Mouse (Mus musculus) neural tube, embryonic 15.5 days (tissue): ENCODE measurements around the gene Stk16. TPM values are rescaled to one million over a fixed set of nuclear protein-coding genes. Genes with fewer than 3 reads are reported as not detected.

Source experiments
- ATAC-seq: fragments of 200-750 bp; cut with Nextera tagmentation; 2 replicates; pipeline ENCODE4 v1.8.0; 2017; ENCODE audit warnings: mild to moderate bottlenecking, moderate TSS enrichment, moderate library complexity; ENCODE audit not compliant: low FRiP score
- H3K27ac ChIP-seq: fragments of 300-500 bp; sonication (generic); replicated peaks from 2 replicates; pipeline ENCODE4 v1.5.1; 2015; ENCODE audit warnings: mild to moderate bottlenecking, inconsistent platforms
- H3K27me3 ChIP-seq: fragments of 300-500 bp; sonication (generic); replicated peaks from 2 replicates; pipeline ENCODE4 v1.6.1; 2015; ENCODE audit warnings: inconsistent platforms
- H3K36me3 ChIP-seq: fragments of 300-500 bp; sonication (generic); 2 replicates; pipeline ENCODE4 v1.6.1; 2015; ENCODE audit warnings: inconsistent platforms
- H3K4me1 ChIP-seq: fragments of 300-500 bp; sonication (generic); 2 replicates; pipeline ENCODE4 v1.6.1; 2015; ENCODE audit warnings: inconsistent platforms
- H3K4me2 ChIP-seq: fragments of 300-500 bp; sonication (generic); 2 replicates; pipeline ENCODE4 v1.6.1; 2015; ENCODE audit warnings: inconsistent platforms, mild to moderate bottlenecking, moderate library complexity
- H3K4me3 ChIP-seq: fragments of 300-500 bp; sonication (generic); replicated peaks from 2 replicates; pipeline ENCODE4 v1.5.1; 2015; ENCODE audit warnings: mild to moderate bottlenecking, inconsistent platforms
- H3K9ac ChIP-seq: fragments of 300-500 bp; sonication (generic); replicated peaks from 2 replicates; pipeline ENCODE4 v1.6.1; 2015; ENCODE audit warnings: mild to moderate bottlenecking, inconsistent platforms
- H3K9me3 ChIP-seq: fragments of 300-500 bp; sonication (generic); replicated peaks from 2 replicates; pipeline ENCODE4 v1.6.1; 2016; ENCODE audit warnings: inconsistent platforms
- WGBS: fragments of 180-500 bp; shearing (Covaris S2); methylation state at CpG from one replicate; pipeline ENCODE4 v1.1.7; 2015; ENCODE audit warnings: mixed read lengths; 5-methylcytosine and 5-hydroxymethylcytosine counted together
- microRNA-seq: library from miRNA; unstranded; fragments of <30 nt; microRNA quantifications from one replicate; pipeline ENCODE4, GENCODE M21; 2017
- polyA plus RNA-seq: library from polyadenylated mRNA; unstranded; fragments of >200 nt; fragmentation: Nextera tagmentation; extraction: Ambion mirVana; gene quantifications from 2 replicates; pipeline ENCODE4 v1.2.1, GENCODE M21; 2015

Gene Stk16
- polyA plus RNA-seq, 1 experiment from 2014 or later, result 158 TPM

- no peak for ATAC-seq
- Histone ChIP-seq H3K9ac (no peak overlapping the region), H3K36me3 (peaks cover 5% of the 10 kb centered on the region; the same call in 1 of the 2 replicates)
These were observed 50.6 kb downstream of the Stk16 start for GRCm38 (mm10) chr1:75261278-75261677.

GRCm38 (mm10) chr1:75262969-75263951 lies 52.6 kb downstream of the Stk16 start:
- ATAC-seq, result peak; percentile 71
- Histone ChIP-seq H3K4me3 (peak overlapping the region; percentile 58), H3K4me1 (peaks cover 11% of the 10 kb centered on the region), H3K9ac (peak overlapping the region; percentile 61), H3K36me3 (no peaks in the 10 kb centered on the region), H3K27me3 (peaks cover 57% of the 10 kb centered on the region), H3K9me3 (no peaks in the 10 kb centered on the region), H3K27ac (0 out of 2 replicates have a peak overlapping the region, but pooled peaks have one; percentile 34), H3K4me2 (peak overlapping the region; percentile 61)
- WGBS, result under 1% methylated on average over 40 of the region's 40 CpGs

More at GRCm38 (mm10) chr1:75261278-75261677, 50.6 kb downstream of the Stk16 start:
- no peaks in the 10 kb centered on the region for H3K9me3 ChIP-seq
- H3K4me2 ChIP-seq, result no peak overlapping the region
- no peak overlapping the region for H3K27ac ChIP-seq
- peaks cover 57% of the 10 kb centered on the region for H3K27me3 ChIP-seq
- no peak overlapping the region for H3K4me3 ChIP-seq
- peaks cover 11% of the 10 kb centered on the region for H3K4me1 ChIP-seq

GRCm38 (mm10) chr1:75264091-75264880 lies 53.6 kb downstream of the Stk16 start, which contains the start of gene Ptprn:
Gene Ptprn, minus strand, starts transcription at chr1:75264502.
- ATAC-seq, result peak; percentile 89
- peak within 1 kb of the TSS; percentile 34; the same call in 1 of the 2 replicates for H3K27ac ChIP-seq
- peaks cover 11% of the 10 kb centered on the region for H3K4me1 ChIP-seq
- peak within 1 kb of the TSS; percentile 61 for H3K9ac ChIP-seq
- peak within 1 kb of the TSS; percentile 58 for H3K4me3 ChIP-seq
- peaks cover 58% of the 10 kb centered on the region for H3K27me3 ChIP-seq
- no peaks in the 10 kb centered on the region for H3K36me3 ChIP-seq
- no peaks in the 10 kb centered on the region for H3K9me3 ChIP-seq
- WGBS, result 12% methylated on average over 32 of the region's 32 CpGs
- H3K4me2 ChIP-seq, result peak within 1 kb of the TSS; percentile 61

Small RNAs within 50 kb of the gene (microRNA-seq; reads per million reads assigned to microRNA genes)
- not detected for gene Gm27943

Other genes starting within 250 kb of the Stk16 start
- gene Nhej1, start 85.6 kb upstream of the Stk16 start, polyA plus RNA-seq, result 6.0 and 7.1 TPM in 2 replicates
- gene Slc23a3, start 76.9 kb upstream of the Stk16 start, polyA plus RNA-seq, result not detected in 2 replicates
- gene Cnppd1, start 68.1 kb upstream of the Stk16 start, polyA plus RNA-seq, result 46.3 and 48.9 TPM in 2 replicates
- 133 and 140 TPM in 2 replicates for gene Retreg2, start 68.1 kb upstream of the Stk16 start, polyA plus RNA-seq
- 37.3 and 40.0 TPM in 2 replicates for gene Zfand2b, start 42.2 kb upstream of the Stk16 start, polyA plus RNA-seq
- 54.0 and 54.9 TPM in 2 replicates for gene Abcb6, start 30.4 kb upstream of the Stk16 start, polyA plus RNA-seq
- gene Ankzf1, start 18.7 kb upstream of the Stk16 start, polyA plus RNA-seq, result 24.9 and 25.1 TPM in 2 replicates
- gene Atg9a, start 18.6 kb upstream of the Stk16 start, polyA plus RNA-seq, result 59.2 and 63.6 TPM in 2 replicates
- gene Glb1l, start within 50 bp of the Stk16 start, polyA plus RNA-seq, result 16.2 and 17.5 TPM in 2 replicates
- gene Tuba4a, start 9.0 kb downstream of the Stk16 start, polyA plus RNA-seq, result 44.6 and 81.9 TPM in 2 replicates
- 0.29 TPM in 1 of 2 replicates, not detected in the other for gene A630095N17Rik, start 21.3 kb downstream of the Stk16 start, polyA plus RNA-seq
- 72.1 and 90.7 TPM in 2 replicates for gene Dnajb2, start 25.6 kb downstream of the Stk16 start, polyA plus RNA-seq
- 25.6 and 32.4 TPM in 2 replicates for gene Ptprn, start 53.7 kb downstream of the Stk16 start, polyA plus RNA-seq
- gene Resp18, start 67.6 kb downstream of the Stk16 start, polyA plus RNA-seq, result 241 and 302 TPM in 2 replicates
- 145 and 154 TPM in 2 replicates for gene Dnpep, start 107.2 kb downstream of the Stk16 start, polyA plus RNA-seq
- 10.9 and 16.0 TPM in 2 replicates for gene Des, start 149.5 kb downstream of the Stk16 start, polyA plus RNA-seq
- gene Speg, start 164.5 kb downstream of the Stk16 start, polyA plus RNA-seq, result 20.1 and 21.7 TPM in 2 replicates
- 72.4 and 78.3 TPM in 2 replicates for gene Gmppa, start 225.1 kb downstream of the Stk16 start, polyA plus RNA-seq
- 22.9 and 31.6 TPM in 2 replicates for gene Asic4, start 239.6 kb downstream of the Stk16 start, polyA plus RNA-seq